In the genomic region with DNA sequence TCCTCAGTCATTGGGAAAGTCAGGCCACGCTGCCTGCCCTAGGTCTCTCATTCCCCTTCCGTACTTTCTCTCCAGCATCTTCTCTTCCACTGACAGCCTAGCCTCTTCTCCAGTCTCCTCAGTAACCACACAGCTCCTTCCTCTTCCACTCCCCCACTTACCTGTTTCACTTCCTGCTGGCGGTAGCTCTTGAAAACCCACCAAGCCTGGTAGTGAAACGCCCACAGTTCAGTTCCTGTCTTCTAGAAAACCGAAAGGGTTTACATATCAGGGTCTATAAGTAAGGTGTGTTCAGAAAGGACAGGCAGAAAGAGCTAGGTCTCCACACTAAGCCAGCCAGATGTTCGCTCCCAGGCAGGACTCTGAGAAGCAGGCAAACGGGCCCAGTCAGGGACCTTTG, we compare ENCODE assay signal across 18 mouse cellular contexts. TPM values are rescaled to one million over a fixed set of nuclear protein-coding genes. Genes with fewer than 3 reads are reported as not detected.
A peak's percentile ranks its signal among the peaks of the same experiment; 100 is the strongest.
DNase-seq lines count a peak whose midpoint lies in the region; ATAC-seq lines count a peak whose summit lies in the region.
"Had no signal": no experiment of that assay in that cellular context is flagged by ENCODE, and none has a peak within 500 bp of the region (broad histone marks: within the 10 kb centered on the region; RNA-seq: fewer than 3 reads in every experiment).

No protein-coding gene starts in this region.

- peak; percentile 66 to 74 for DNase-seq in B cell, adult 2 months
- peak; percentile 73 for DNase-seq in naive thymus-derived CD4-positive, alpha-beta T cell, adult 2 months (ENCODE audit: low read depth)
- peak; percentile 39 to 56 for DNase-seq in thymus, postnatal 10 days (ENCODE audit: low spot score in 2 of 2)
- no peak for DNase-seq in urinary bladder, postnatal 4 days (ENCODE audit: low spot score in 2 of 2)
- no peak for DNase-seq in embryo, embryonic 9.5 days (ENCODE audit: extremely low spot score)
- no peak for DNase-seq in embryonic facial prominence, embryonic 10.5 days (ENCODE audit: low spot score)
- DNase-seq: cerebellum, adult 11 months; heart, postnatal 36 days; kidney, adult 9 months; kidney, postnatal 4 days; lung, embryonic 14.5 days; right cerebral cortex, postnatal 4 days had no signal

- peak; percentile 92 for ATAC-seq in activated CD4-positive, CD25-positive, alpha-beta regulatory T cell, adult 4 months
- ATAC-seq: hindbrain, postnatal 0 days had no signal

- no peak overlapping the region for H3K27ac ChIP-seq in embryonic facial prominence, embryonic 10.5 days (replicated peaks)
- H3K27ac ChIP-seq: embryonic facial prominence, embryonic 15.5 days; hindbrain, postnatal 0 days; neural tube, embryonic 12.5 days; stomach, postnatal 0 days had no signal

- H3K4me3 ChIP-seq in embryonic facial prominence, embryonic 10.5 days = no peak overlapping the region
- H3K4me3 ChIP-seq: embryonic facial prominence, embryonic 15.5 days; megakaryocyte, embryonic 14.5 days; neural tube, embryonic 12.5 days had no signal

- peaks cover 13% of the 10 kb centered on the region for H3K4me1 ChIP-seq in embryonic facial prominence, embryonic 10.5 days
- H3K4me1 ChIP-seq: embryonic facial prominence, embryonic 15.5 days had no signal

- H3K9me3 ChIP-seq in embryonic facial prominence, embryonic 10.5 days = no peaks in the 10 kb centered on the region
- H3K9me3 ChIP-seq: embryonic facial prominence, embryonic 15.5 days; megakaryocyte, embryonic 14.5 days; neural tube, embryonic 12.5 days had no signal

- H3K36me3 ChIP-seq in embryonic facial prominence, embryonic 10.5 days (replicated peaks) = peaks cover 24% of the 10 kb centered on the region
- H3K36me3 ChIP-seq: embryonic facial prominence, embryonic 15.5 days; neural tube, embryonic 12.5 days had no signal

- 85% methylated on average over 7 of the region's 7 CpGs for WGBS in embryonic facial prominence, embryonic 10.5 days

- no peaks in the 10 kb centered on the region for H3K27me3 ChIP-seq in embryonic facial prominence, embryonic 10.5 days (replicated peaks; ENCODE audit: low read depth, poor library complexity, severe bottlenecking)
- H3K27me3 ChIP-seq: embryonic facial prominence, embryonic 15.5 days; neural tube, embryonic 12.5 days had no signal

RNA-seq across cellular contexts. Expression of a gene that starts 7.0 kb away (rescaled TPM):
- 10 to 100 TPM; 23.9 to 29.7 TPM for polyA plus RNA-seq in activated CD4-positive, CD25-positive, alpha-beta regulatory T cell, adult 4 months (2017; shearing (Covaris generic))
- polyA plus RNA-seq in embryonic facial prominence, embryonic 10.5 days (2016; fragmentation: Nextera tagmentation; extraction: Ambion mirVana) = 15.9 and 17.6 TPM in 2 replicates

RNA-seq across cellular contexts. Expression of a gene that starts 29.1 kb away (rescaled TPM):
- 10 to 100 TPM; 39.0 to 43.1 TPM for polyA plus RNA-seq in activated CD4-positive, CD25-positive, alpha-beta regulatory T cell, adult 4 months (2017; shearing (Covaris generic))
- 636 and 666 TPM in 2 replicates for polyA plus RNA-seq in embryonic facial prominence, embryonic 10.5 days (2016; fragmentation: Nextera tagmentation; extraction: Ambion mirVana)

RNA-seq across cellular contexts. Expression of a gene that starts 41.9 kb away (rescaled TPM):
- 100 to 1,000 TPM; 128 to 145 TPM for polyA plus RNA-seq in activated CD4-positive, CD25-positive, alpha-beta regulatory T cell, adult 4 months (2017; shearing (Covaris generic))
- polyA plus RNA-seq in embryonic facial prominence, embryonic 10.5 days (2016; fragmentation: Nextera tagmentation; extraction: Ambion mirVana) = 260 and 276 TPM in 2 replicates

RNA-seq across cellular contexts. Expression of a gene that starts 58.1 kb away (rescaled TPM):
- 10 to 100 TPM; 33.3 to 38.6 TPM for polyA plus RNA-seq in activated CD4-positive, CD25-positive, alpha-beta regulatory T cell, adult 4 months (2017; shearing (Covaris generic))
- polyA plus RNA-seq in embryonic facial prominence, embryonic 10.5 days (2016; fragmentation: Nextera tagmentation; extraction: Ambion mirVana) = 32.7 and 38.1 TPM in 2 replicates

Comparison
In these comparisons a context has a peak if more than half of its experiments do, and no peak if none do; other contexts are left out.
1. DNase-seq: peak in B cell, adult 2 months (2 of 2), naive thymus-derived CD4-positive, alpha-beta T cell, adult 2 months (single experiment) and thymus, postnatal 10 days (2 of 2); none in urinary bladder, postnatal 4 days (0 of 2), embryo, embryonic 9.5 days (single experiment) and embryonic facial prominence, embryonic 10.5 days (single experiment).
2. RNA of a gene that starts 29.1 kb away (polyA plus RNA-seq): 636 to 666 TPM in embryonic facial prominence, embryonic 10.5 days; 39.0 to 43.1 TPM in activated CD4-positive, CD25-positive, alpha-beta regulatory T cell, adult 4 months; every median in the first group is over 10 times any median in the second.